In genomic region chr14:46980736-46981438, GRCm38 (mm10) we compare ENCODE assay signal across 11 mouse cellular contexts.
DNase-seq lines count a peak whose midpoint lies in the region; ATAC-seq and TF ChIP-seq lines count a peak whose summit lies in the region.
"Had no signal": no experiment of that assay in that cellular context is flagged by ENCODE, and none has a peak within 500 bp of the region (broad histone marks: within the 10 kb centered on the region; RNA-seq: fewer than 3 reads in every experiment).

No protein-coding gene starts in this region.

- peaks cover 83% of the 10 kb centered on the region for H3K79me2 ChIP-seq in C2C12 (ENCODE audit: control insufficient read depth, insufficient read depth)

- peak overlapping the region; percentile 4 to 41; a peak in 2 of 4 replicates for H3K27ac ChIP-seq in heart, embryonic 14.5 days (replicated peaks in 1 of 2; ENCODE audit: control insufficient read depth in 1 of 2, insufficient read depth in 1 of 2, low read depth in 2 of 2, low read length in 2 of 2)
- no peak overlapping the region for H3K27ac ChIP-seq in forebrain, embryonic 15.5 days (replicated peaks)
- H3K27ac ChIP-seq in limb, embryonic 10.5 days = no peak overlapping the region
- H3K27ac ChIP-seq in midbrain, embryonic 14.5 days (replicated peaks; ENCODE audit: low read depth, low read length) = no peak overlapping the region

- H3K9ac ChIP-seq in heart, embryonic 14.5 days (ENCODE audit: low read length) = no peak overlapping the region; the same call in 1 of the 2 replicates
- no peak overlapping the region for H3K9ac ChIP-seq in forebrain, embryonic 15.5 days (replicated peaks)
- H3K9ac ChIP-seq in midbrain, embryonic 14.5 days (replicated peaks; ENCODE audit: low read length) = no peak overlapping the region

- H3K4me2 ChIP-seq in heart, embryonic 14.5 days (ENCODE audit: low read length) = peak overlapping the region; percentile 38
- no peak overlapping the region for H3K4me2 ChIP-seq in forebrain, embryonic 15.5 days (replicated peaks)
- no peak overlapping the region for H3K4me2 ChIP-seq in midbrain, embryonic 14.5 days (ENCODE audit: low read length)

- intact Hi-C loops in heart, postnatal 36 days (cut with DNase I) = no loop called here

- H3K9me3 ChIP-seq in heart, embryonic 14.5 days (ENCODE audit: control insufficient read depth, low read length) = no peaks in the 10 kb centered on the region
- H3K9me3 ChIP-seq in forebrain, embryonic 15.5 days = no peaks in the 10 kb centered on the region
- no peaks in the 10 kb centered on the region for H3K9me3 ChIP-seq in limb, embryonic 10.5 days (replicated peaks)
- H3K9me3 ChIP-seq in midbrain, embryonic 14.5 days (ENCODE audit: control insufficient read depth, low read length) = no peaks in the 10 kb centered on the region

- H3K27me3 ChIP-seq in heart, embryonic 14.5 days (ENCODE audit: control insufficient read depth, insufficient read depth, low read length) = no peaks in the 10 kb centered on the region
- H3K27me3 ChIP-seq in C2C12 (ENCODE audit: control insufficient read depth, insufficient read depth, insufficient read length) = no peaks in the 10 kb centered on the region
- H3K27me3 ChIP-seq in forebrain, embryonic 15.5 days = no peaks in the 10 kb centered on the region
- no peaks in the 10 kb centered on the region for H3K27me3 ChIP-seq in limb, embryonic 10.5 days (ENCODE audit: low read depth, poor library complexity, severe bottlenecking)
- no peaks in the 10 kb centered on the region for H3K27me3 ChIP-seq in midbrain, embryonic 14.5 days (ENCODE audit: control insufficient read depth, insufficient read depth, low read length)

- no peak for DNase-seq in heart, postnatal 36 days
- DNase-seq in layer of hippocampus, postnatal 14 days (ENCODE audit: low spot score in 2 of 2) = peak; percentile 31 to 35
- no peak for DNase-seq in B cell, adult 2 months
- DNase-seq in limb, embryonic 10.5 days (ENCODE audit: low spot score) = no peak
- DNase-seq in midbrain, embryonic 14.5 days = no peak
- DNase-seq: adrenal gland, adult 8-10 months; cerebellum, postnatal 25 days; kidney, postnatal 36 days had no signal

- H3K4me3 ChIP-seq in heart, embryonic 14.5 days (ENCODE audit: control insufficient read depth in 1 of 2, insufficient read depth in 1 of 2, low read depth in 1 of 2, low read length in 2 of 2) = no peak overlapping the region
- no peak overlapping the region for H3K4me3 ChIP-seq in C2C12 (ENCODE audit: insufficient read depth, poor library complexity, severe bottlenecking)
- H3K4me3 ChIP-seq in forebrain, embryonic 15.5 days = no peak overlapping the region
- H3K4me3 ChIP-seq in limb, embryonic 10.5 days = no peak overlapping the region
- H3K4me3 ChIP-seq in midbrain, embryonic 14.5 days (replicated peaks; ENCODE audit: low read depth, low read length) = no peak overlapping the region

- H3K4me1 ChIP-seq in heart, embryonic 14.5 days (ENCODE audit: control insufficient read depth in 2 of 2, insufficient read depth in 2 of 2, low read length in 2 of 2) = peaks cover 44 to 83% of the 10 kb centered on the region in 2 experiments
- H3K4me1 ChIP-seq in forebrain, embryonic 15.5 days = peaks cover 16% of the 10 kb centered on the region
- H3K4me1 ChIP-seq in limb, embryonic 10.5 days = peaks cover 5% of the 10 kb centered on the region; the same call in 1 of the 2 replicates
- no peaks in the 10 kb centered on the region for H3K4me1 ChIP-seq in midbrain, embryonic 14.5 days (ENCODE audit: control insufficient read depth, insufficient read depth, low read length)

- H3K79me3 ChIP-seq in C2C12 (ENCODE audit: low read depth) = peaks cover 16% of the 10 kb centered on the region

- no peaks in the 10 kb centered on the region; the same call in 1 of the 2 replicates for H3K36me3 ChIP-seq in heart, embryonic 14.5 days (ENCODE audit: control insufficient read depth, insufficient read depth, low read length)
- H3K36me3 ChIP-seq in C2C12 (ENCODE audit: control insufficient read depth, insufficient read depth) = peaks cover 10% of the 10 kb centered on the region
- no peaks in the 10 kb centered on the region for H3K36me3 ChIP-seq in forebrain, embryonic 15.5 days
- H3K36me3 ChIP-seq in limb, embryonic 10.5 days = no peaks in the 10 kb centered on the region
- no peaks in the 10 kb centered on the region for H3K36me3 ChIP-seq in midbrain, embryonic 14.5 days (ENCODE audit: control insufficient read depth, insufficient read depth, low read length)

- ATAC-seq in heart, embryonic 14.5 days (ENCODE audit: insufficient number of reproducible peaks, insufficient read depth, low FRiP score, low read depth) = no peak
- ATAC-seq in forebrain, embryonic 15.5 days (replicated peaks) = peak; percentile 62
- no peak for ATAC-seq in midbrain, embryonic 14.5 days (ENCODE audit: low FRiP score, low TSS enrichment)

- TF ChIP-seq CTCF in C2C12 (IDR thresholded peaks at IDR 0.05; ENCODE audit: control insufficient read depth, insufficient read depth, insufficient read length) = no peak

- 35% methylated on average over 17 of the region's 17 CpGs for WGBS in heart, embryonic 14.5 days
- WGBS in forebrain, embryonic 15.5 days = 68% methylated on average over 17 of the region's 17 CpGs
- 81% methylated on average over 17 of the region's 17 CpGs for WGBS in limb, embryonic 10.5 days
- WGBS in midbrain, embryonic 14.5 days = 85% methylated on average over 17 of the region's 17 CpGs

- H3ac ChIP-seq in C2C12 (ENCODE audit: control insufficient read depth, insufficient read length, low read depth) = no peak overlapping the region

TF ChIP-seq in C2C12, 6 proteins besides CTCF, POLR2A, EP300 and RAD21:
- no peak for TF ChIP-seq CEBPB (IDR thresholded peaks at IDR 0.05; ENCODE audit: low read depth)
- no peak for TF ChIP-seq MAX (IDR thresholded peaks at IDR 0.05)
- TF ChIP-seq MYOG (IDR thresholded peaks at IDR 0.05; ENCODE audit: control insufficient read depth, extremely low read depth, insufficient read length) = no peak
- peak; percentile 4 for TF ChIP-seq FOSL1 (IDR thresholded peaks at IDR 0.05; ENCODE audit: insufficient read depth, low read length, poor library complexity, severe bottlenecking)
- no peak for TF ChIP-seq MYOD1 (IDR thresholded peaks at IDR 0.05; ENCODE audit: control insufficient read depth, insufficient read length, low read depth)

Comparison
In these comparisons a context has a peak if more than half of its experiments do, and no peak if none do; other contexts are left out.
1. H3K27ac ChIP-seq: peak in heart, embryonic 14.5 days (2 of 2); none in forebrain, embryonic 15.5 days (single experiment), limb, embryonic 10.5 days (single experiment) and midbrain, embryonic 14.5 days (single experiment).
2. DNase-seq: peak in layer of hippocampus, postnatal 14 days (2 of 2); none in heart, postnatal 36 days (0 of 2), B cell, adult 2 months (0 of 2), limb, embryonic 10.5 days (single experiment) and midbrain, embryonic 14.5 days (single experiment).